In genomic region chr4:151851179-151851578, GRCm38 (mm10) we compare ENCODE assay signal across 8 mouse cellular contexts. TPM values are rescaled to one million over a fixed set of nuclear protein-coding genes. Genes with fewer than 3 reads are reported as not detected.
DNase-seq lines count a peak whose midpoint lies in the region.

No protein-coding gene starts in this region.

- DNase-seq in cerebellum, postnatal 25 days = peak; percentile 37 to 51
- DNase-seq in cerebellum, adult 11 months = no peak
- peak; percentile 5 for DNase-seq in ovary, postnatal 10 days (ENCODE audit: low spot score)
- no peak for DNase-seq in ovary, postnatal 14 days (ENCODE audit: low spot score)
- peak; percentile 62 for DNase-seq in c-Kit-positive CD71-positive TER-119-negative erythroid progenitor cells, embryonic 14.5 days (ENCODE audit: low read depth)
- DNase-seq in heart, postnatal 10 days = peak; percentile 64 to 76
- peak; percentile 31 to 53 for DNase-seq in lung, adult 18-20 months
- DNase-seq in spleen, postnatal 36 days (ENCODE audit: low spot score in 2 of 2) = peak; percentile 37 to 56

- intact Hi-C loops in heart, postnatal 10 days (cut with DNase I) = loop anchor here (5.0 kb wide), 1 partner anchor 694 kb away; no protein-coding TSS in a partner anchor

RNA-seq across cellular contexts. Expression of gene Camta1, which starts 10.5 kb away (rescaled TPM):
- 100 to 1,000 TPM; 180 to 183 TPM for total RNA-seq in heart, postnatal 10 days (2021)

Comparison
In these comparisons a context has a peak if more than half of its experiments do, and no peak if none do; other contexts are left out.
1. DNase-seq: peak in cerebellum, postnatal 25 days (2 of 2), ovary, postnatal 10 days (single experiment), c-Kit-positive CD71-positive TER-119-negative erythroid progenitor cells, embryonic 14.5 days (single experiment), heart, postnatal 10 days (2 of 2), lung, adult 18-20 months (2 of 2) and spleen, postnatal 36 days (2 of 2); none in cerebellum, adult 11 months (single experiment) and ovary, postnatal 14 days (single experiment).